Mouse (Mus musculus): ENCODE measurements at regions not wholly inside any gene's neighbourhood (a gene's known extent, or its start where the extent isn't known, plus 50 kb on each side); places are given as distances from the start of the nearest gene placed in this dataset.

DNA sequence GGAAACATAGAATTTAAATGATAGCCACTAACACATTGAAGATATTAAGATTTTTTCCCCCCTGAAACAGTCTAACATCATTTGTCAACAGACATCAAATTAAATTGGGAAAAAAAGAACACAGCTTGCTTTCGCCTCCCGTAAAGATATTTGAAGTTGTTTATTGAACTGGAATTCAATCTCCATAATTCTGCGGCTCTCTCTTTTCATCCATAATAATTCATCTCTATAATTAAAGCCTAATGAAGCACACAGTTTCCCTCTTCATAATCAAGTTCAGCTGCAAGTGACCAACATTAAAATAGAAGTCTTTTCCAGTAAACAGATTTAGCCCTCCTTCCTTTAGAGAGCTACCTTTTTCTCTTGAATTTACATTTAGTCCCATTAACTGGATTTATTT is 107.4 kb upstream of the Hs3st3a1 start:
- TF ChIP-seq POLR2A (IDR thresholded peaks at IDR 0.05; ENCODE audit: borderline replicate concordance, extremely low read depth, insufficient read depth, insufficient read length, poor library complexity, severe bottlenecking): no peak
- TF ChIP-seq CTCF (IDR thresholded peaks at IDR 0.05; ENCODE audit: borderline replicate concordance, extremely low read depth, insufficient read depth, insufficient read length): no peak

Measured in brain, embryonic 14.5 days (tissue).